Mouse (Mus musculus) adrenal gland (tissue): Measurements from ENCODE around the gene Gm28047.

Experiments
- intact Hi-C: fragments of 180-260 bp; cut with DNase I; formaldehyde crosslinking; loops from one replicate; pipeline ENCODE4 v1.15.1; 2025
- microRNA-seq, 2 experiments: library from miRNA; unstranded; fragments of <30 nt; microRNA quantifications; one replicate each; pipeline ENCODE4; 2019

Gene Gm28047

GRCm38 (mm10) chr15:102503447-102503846 lies 121.4 kb downstream of the Gm28047 start, which contains the start of gene Gm10337:
Gene Gm10337 (plus strand): TSS chr15:102503722.
- intact Hi-C loops: no loop called here

DNA sequence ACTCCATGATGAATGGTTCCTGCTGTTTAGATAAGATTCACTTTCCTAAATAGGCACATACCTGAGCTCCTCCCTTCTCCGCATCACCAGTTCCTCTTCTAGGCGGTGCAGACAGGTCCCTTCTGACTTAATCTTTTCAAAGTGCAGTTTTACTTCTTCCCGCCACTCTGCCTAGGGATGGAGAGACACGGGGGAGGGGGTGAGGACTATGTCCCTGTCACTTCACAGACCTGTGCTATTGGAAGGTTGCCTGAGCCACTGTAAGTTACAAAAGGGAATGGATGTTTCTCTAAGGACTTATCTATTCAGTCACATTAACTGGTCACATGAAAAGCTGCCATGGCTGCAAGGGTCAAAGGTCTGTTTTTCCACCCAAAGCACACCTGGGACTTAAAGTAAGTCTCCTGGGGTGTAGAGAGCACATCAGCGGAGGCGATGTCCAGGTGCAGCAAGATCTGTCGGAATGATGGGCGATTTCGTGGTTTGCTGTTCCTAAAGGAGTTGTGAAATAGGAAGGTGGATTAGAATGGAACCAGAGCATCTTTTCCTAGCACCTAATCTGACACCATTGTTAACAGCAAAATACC lies 122.5 kb downstream of the Gm28047 start:
- intact Hi-C loops: no loop called here

GRCm38 (mm10) chr15:102501084-102501814 lies 123.6 kb downstream of the Gm28047 start:
- intact Hi-C loops: no loop called here

DNA sequence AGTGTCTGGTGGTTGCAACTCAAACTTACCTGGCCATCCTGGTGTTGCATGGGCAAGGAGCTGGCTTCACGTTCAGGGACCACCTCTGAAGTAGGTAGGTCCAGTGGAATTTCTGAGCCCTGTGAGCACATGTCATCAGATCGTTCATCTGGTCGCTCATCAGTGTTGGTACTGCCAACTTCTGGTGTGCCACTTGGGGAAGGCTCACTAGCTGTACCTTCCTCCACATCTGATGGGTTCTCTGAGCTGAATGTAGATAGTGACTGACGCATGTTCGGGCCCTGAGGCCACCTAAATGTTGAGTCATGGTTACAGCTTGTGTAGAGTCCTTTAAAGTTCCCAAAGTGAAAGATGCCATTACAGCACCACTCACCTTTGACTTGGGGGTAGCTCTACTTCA lies 124.4 kb downstream of the Gm28047 start:
- intact Hi-C loops: no loop called here

DNA sequence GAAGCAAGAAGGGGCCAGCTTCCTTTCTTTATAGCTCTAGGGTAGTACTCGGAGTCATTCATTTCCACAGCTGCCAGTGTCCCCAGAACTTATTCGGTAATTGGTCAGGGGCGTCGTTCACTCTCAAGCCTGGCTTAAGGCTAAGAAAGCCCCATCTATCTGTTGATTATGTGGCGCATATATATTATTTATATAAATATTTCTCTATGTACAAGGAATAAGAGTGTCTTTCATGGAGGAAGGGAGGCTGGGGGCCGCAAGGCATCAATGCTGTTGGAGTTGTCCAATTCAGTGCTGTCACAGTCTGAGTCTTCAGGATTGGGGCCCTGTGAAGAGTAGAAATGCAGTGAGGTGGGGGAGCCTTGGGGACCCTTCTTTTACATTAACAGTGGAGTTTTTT lies 125.0 kb downstream of the Gm28047 start:
- intact Hi-C loops: no loop called here

DNA sequence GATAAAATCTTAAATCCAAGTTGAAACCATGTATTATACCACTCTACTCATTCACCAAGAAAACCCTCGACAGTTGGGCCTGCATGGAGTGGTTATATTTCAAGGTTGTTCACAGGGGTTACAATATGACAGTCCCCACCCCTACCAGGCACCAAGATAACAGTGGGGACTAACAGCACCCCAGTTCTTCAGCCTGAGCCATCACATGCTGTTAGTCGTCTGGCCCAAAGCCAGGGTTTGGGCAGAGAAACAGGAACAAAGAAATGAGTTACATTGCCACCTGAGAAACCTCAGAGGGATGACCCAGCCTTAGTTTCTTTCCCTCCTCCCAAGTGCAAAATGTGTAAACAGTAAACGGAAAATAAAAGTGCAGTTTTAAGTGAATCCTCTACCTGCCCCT lies 125.5 kb downstream of the Gm28047 start:
- intact Hi-C loops: no loop called here

DNA sequence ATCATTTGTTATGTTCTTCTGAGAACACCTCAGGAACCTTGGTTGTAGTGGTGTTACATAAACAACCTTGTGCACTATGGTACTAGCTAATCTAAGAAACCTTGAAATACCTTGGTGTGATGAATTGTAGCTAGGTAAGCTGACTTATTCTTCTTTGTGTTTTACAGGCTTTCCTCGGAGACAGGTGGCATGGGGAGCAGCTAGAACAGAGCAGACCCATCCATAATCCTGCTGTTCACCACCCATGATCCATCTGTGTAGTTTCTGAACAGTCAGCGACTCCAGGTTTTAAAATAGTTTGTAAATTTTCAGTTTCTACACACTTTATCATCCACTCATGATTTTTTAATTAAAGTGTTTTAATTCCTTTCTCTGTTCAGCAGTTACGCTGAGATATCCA lies 126.5 kb downstream of the Gm28047 start:
- intact Hi-C loops: no loop called here

GRCm38 (mm10) chr15:102487664-102488063 lies 137.2 kb downstream of the Gm28047 start:
- intact Hi-C loops: no loop called here

- intact Hi-C loops: no loop called here
Observed at GRCm38 (mm10) chr15:102485853-102486252, 139.0 kb downstream of the Gm28047 start.

- intact Hi-C loops: no loop called here
Observed at GRCm38 (mm10) chr15:102483136-102483535, 141.7 kb downstream of the Gm28047 start.

DNA sequence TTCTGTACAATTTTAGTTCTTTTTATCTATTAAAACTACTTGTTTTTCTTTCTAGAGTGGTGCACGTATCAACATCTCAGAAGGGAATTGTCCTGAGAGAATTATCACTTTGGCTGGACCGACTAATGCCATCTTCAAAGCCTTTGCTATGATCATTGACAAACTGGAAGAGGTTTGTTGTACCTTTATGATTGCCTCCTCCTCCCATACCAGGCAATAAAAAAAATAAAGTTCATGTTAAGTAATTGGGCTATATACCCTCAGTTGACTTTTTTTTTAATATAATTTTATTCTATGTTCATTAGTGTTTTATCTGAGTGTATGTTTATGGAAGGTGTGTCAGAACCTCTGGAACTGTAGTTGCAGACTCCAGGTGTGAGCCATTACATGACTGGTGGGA lies 150.3 kb downstream of the Gm28047 start:
- intact Hi-C loops: loop anchor here (5.0 kb wide), 1 partner anchor 43 kb away; the partner anchor contains the start of genes Map3k12 and Tarbp2

Small RNAs within 50 kb of the gene (microRNA-seq; reads per million reads assigned to microRNA genes)
- gene Mir688: 0 reads per million in 2 experiments
